Mouse (Mus musculus) c-Kit-negative CD71-positive TER-119-positive erythroid progenitor cells, embryonic 14.5 days (primary cell): ENCODE measurements around the gene Rgs6.

Experiments
- DNase-seq: peaks from one replicate; pipeline ENCODE4 v3.0.0-alpha.2; 2013; ENCODE audit warnings: low read depth, low spot score

Gene Rgs6

GRCm38 (mm10) chr12:82971176-82971575, 383.1 kb downstream of the Rgs6 start:
- DNase-seq, result no peak

- DNase-seq, result no peak
Observed at GRCm38 (mm10) chr12:82972661-82973060, 384.6 kb downstream of the Rgs6 start.

GRCm38 (mm10) chr12:82973771-82974170, 385.7 kb downstream of the Rgs6 start:
- DNase-seq, result no peak

GRCm38 (mm10) chr12:82978275-82978674, 390.2 kb downstream of the Rgs6 start:
- DNase-seq, result no peak

GRCm38 (mm10) chr12:82982716-82983115, 394.6 kb downstream of the Rgs6 start:
- no peak for DNase-seq

GRCm38 (mm10) chr12:82985300-82985699, 397.2 kb downstream of the Rgs6 start:
- DNase-seq, result no peak

- no peak for DNase-seq
Observed at GRCm38 (mm10) chr12:82987661-82988060, 399.6 kb downstream of the Rgs6 start.

GRCm38 (mm10) chr12:82993905-82994304, 405.8 kb downstream of the Rgs6 start:
- no peak for DNase-seq

GRCm38 (mm10) chr12:82996775-82997174, 408.7 kb downstream of the Rgs6 start:
- DNase-seq, result no peak

GRCm38 (mm10) chr12:82998682-82999332, 410.7 kb downstream of the Rgs6 start:
- no peak for DNase-seq

- no peak for DNase-seq
Observed at GRCm38 (mm10) chr12:82999333-83000032, 411.4 kb downstream of the Rgs6 start.

GRCm38 (mm10) chr12:83000033-83000570, 412.0 kb downstream of the Rgs6 start:
- DNase-seq, result no peak

- no peak for DNase-seq
Observed at GRCm38 (mm10) chr12:83000957-83001356, 412.9 kb downstream of the Rgs6 start.

- DNase-seq, result no peak
Observed at GRCm38 (mm10) chr12:83004014-83004682, 416.1 kb downstream of the Rgs6 start.

- no peak for DNase-seq
Observed at GRCm38 (mm10) chr12:83011056-83011565, 423.0 kb downstream of the Rgs6 start.

- no peak for DNase-seq
Observed at GRCm38 (mm10) chr12:83013918-83014691, 426.0 kb downstream of the Rgs6 start.

- DNase-seq, result no peak
Observed at GRCm38 (mm10) chr12:83014848-83015247, 426.8 kb downstream of the Rgs6 start.

- DNase-seq, result no peak
Observed at GRCm38 (mm10) chr12:83015366-83015765, 427.3 kb downstream of the Rgs6 start.

- no peak for DNase-seq
Observed at GRCm38 (mm10) chr12:83016486-83016885, 428.4 kb downstream of the Rgs6 start.

- DNase-seq, result peak; percentile 61
Observed at GRCm38 (mm10) chr12:83018005-83018404, 429.9 kb downstream of the Rgs6 start.

- DNase-seq, result no peak
Observed at GRCm38 (mm10) chr12:83026985-83027384, 438.9 kb downstream of the Rgs6 start.
